Mouse (Mus musculus): Measurements from ENCODE around the gene Zbtb4. TPM values are rescaled to one million over a fixed set of nuclear protein-coding genes. Genes with fewer than 3 reads are reported as not detected.

Gene Zbtb4
- polyA plus RNA-seq, 1 experiment from 2014 or later, result 3.6 TPM

- Histone ChIP-seq H3K9ac (replicated peaks; ENCODE audit: low read depth, low read length) (no peak overlapping the region), H3K9me3 (ENCODE audit: control insufficient read depth, low read length) (no peaks in the 10 kb centered on the region), H3K4me2 (ENCODE audit: low read length) (no peak overlapping the region), H3K4me1 (replicated peaks; ENCODE audit: control insufficient read depth, insufficient read depth, low read length) (no peaks in the 10 kb centered on the region), H3K4me3 (replicated peaks; ENCODE audit: low read length) (no peak overlapping the region), H3K27ac (ENCODE audit: low read length) (no peak overlapping the region), H3K27me3 (replicated peaks; ENCODE audit: control insufficient read depth, insufficient read depth, low read length) (no peaks in the 10 kb centered on the region), H3K36me3 (ENCODE audit: control insufficient read depth, insufficient read depth) (peaks cover 4% of the 10 kb centered on the region)
- no peak for ATAC-seq
- 84% methylated on average over 20 of the region's 20 CpGs for WGBS
Observed at GRCm38 (mm10) chr11:69776488-69776887, 10.8 kb downstream of the Zbtb4 start.

- H3K36me3 ChIP-seq (ENCODE audit: control insufficient read depth, insufficient read depth), result peaks cover 4% of the 10 kb centered on the region
- H3K27ac ChIP-seq (ENCODE audit: low read length), result no peak overlapping the region
- no peak overlapping the region for H3K4me2 ChIP-seq (ENCODE audit: low read length)
- no peaks in the 10 kb centered on the region for H3K9me3 ChIP-seq (ENCODE audit: control insufficient read depth, low read length)
- no peak overlapping the region for H3K9ac ChIP-seq (replicated peaks; ENCODE audit: low read depth, low read length)
- no peak for ATAC-seq
- WGBS, result 66% methylated on average over 24 of the region's 26 CpGs
- H3K27me3 ChIP-seq (replicated peaks; ENCODE audit: control insufficient read depth, insufficient read depth, low read length), result no peaks in the 10 kb centered on the region
- no peak overlapping the region for H3K4me3 ChIP-seq (replicated peaks; ENCODE audit: low read length)
- H3K4me1 ChIP-seq (replicated peaks; ENCODE audit: control insufficient read depth, insufficient read depth, low read length), result no peaks in the 10 kb centered on the region
Observed at GRCm38 (mm10) chr11:69777504-69778257, 12.0 kb downstream of the Zbtb4 start.

GRCm38 (mm10) chr11:69778258-69778982 is 12.7 kb downstream of the Zbtb4 start:
- no peak overlapping the region for H3K9ac ChIP-seq (replicated peaks; ENCODE audit: low read depth, low read length)
- no peaks in the 10 kb centered on the region for H3K4me1 ChIP-seq (replicated peaks; ENCODE audit: control insufficient read depth, insufficient read depth, low read length)
- no peaks in the 10 kb centered on the region for H3K27me3 ChIP-seq (replicated peaks; ENCODE audit: control insufficient read depth, insufficient read depth, low read length)
- H3K4me2 ChIP-seq (ENCODE audit: low read length), result no peak overlapping the region
- no peak overlapping the region for H3K4me3 ChIP-seq (replicated peaks; ENCODE audit: low read length)
- peaks cover 4% of the 10 kb centered on the region for H3K36me3 ChIP-seq (ENCODE audit: control insufficient read depth, insufficient read depth)
- WGBS, result 66% methylated on average over 23 of the region's 23 CpGs
- no peak; the same call in 1 of the 2 replicates for ATAC-seq
- H3K9me3 ChIP-seq (ENCODE audit: control insufficient read depth, low read length), result no peaks in the 10 kb centered on the region
- H3K27ac ChIP-seq (ENCODE audit: low read length), result no peak overlapping the region

- WGBS, result 48% methylated on average over 7 of the region's 7 CpGs
- Histone ChIP-seq H3K4me3 (replicated peaks; ENCODE audit: low read length) (no peak overlapping the region), H3K9me3 (ENCODE audit: control insufficient read depth, low read length) (no peaks in the 10 kb centered on the region), H3K9ac (replicated peaks; ENCODE audit: low read depth, low read length) (no peak overlapping the region), H3K36me3 (ENCODE audit: control insufficient read depth, insufficient read depth) (peaks cover 4% of the 10 kb centered on the region), H3K4me2 (ENCODE audit: low read length) (no peak overlapping the region), H3K4me1 (replicated peaks; ENCODE audit: control insufficient read depth, insufficient read depth, low read length) (no peaks in the 10 kb centered on the region), H3K27me3 (replicated peaks; ENCODE audit: control insufficient read depth, insufficient read depth, low read length) (no peaks in the 10 kb centered on the region), H3K27ac (ENCODE audit: low read length) (no peak overlapping the region)
- ATAC-seq, result no peak
Observed at GRCm38 (mm10) chr11:69778985-69779384, 13.3 kb downstream of the Zbtb4 start.

- Histone ChIP-seq H3K4me1 (replicated peaks; ENCODE audit: control insufficient read depth, insufficient read depth, low read length) (no peaks in the 10 kb centered on the region), H3K27me3 (replicated peaks; ENCODE audit: control insufficient read depth, insufficient read depth, low read length) (no peaks in the 10 kb centered on the region), H3K27ac (ENCODE audit: low read length) (no peak overlapping the region), H3K36me3 (ENCODE audit: control insufficient read depth, insufficient read depth) (no peaks in the 10 kb centered on the region), H3K4me3 (replicated peaks; ENCODE audit: low read length) (no peak overlapping the region), H3K4me2 (ENCODE audit: low read length) (no peak overlapping the region), H3K9ac (replicated peaks; ENCODE audit: low read depth, low read length) (no peak overlapping the region), H3K9me3 (ENCODE audit: control insufficient read depth, low read length) (no peaks in the 10 kb centered on the region)
- ATAC-seq, result no peak
- WGBS, result 44% methylated on average over 4 of the region's 4 CpGs
Observed at GRCm38 (mm10) chr11:69781828-69782227, 16.1 kb downstream of the Zbtb4 start.

- ATAC-seq, result no peak
- Histone ChIP-seq H3K4me3 (replicated peaks; ENCODE audit: low read length) (no peak overlapping the region), H3K4me1 (replicated peaks; ENCODE audit: control insufficient read depth, insufficient read depth, low read length) (no peaks in the 10 kb centered on the region), H3K4me2 (ENCODE audit: low read length) (no peak overlapping the region), H3K9ac (replicated peaks; ENCODE audit: low read depth, low read length) (no peak overlapping the region), H3K9me3 (ENCODE audit: control insufficient read depth, low read length) (no peaks in the 10 kb centered on the region), H3K27ac (ENCODE audit: low read length) (no peak overlapping the region), H3K36me3 (ENCODE audit: control insufficient read depth, insufficient read depth) (no peaks in the 10 kb centered on the region), H3K27me3 (replicated peaks; ENCODE audit: control insufficient read depth, insufficient read depth, low read length) (no peaks in the 10 kb centered on the region)
- WGBS, result 56% methylated on average over 15 of the region's 15 CpGs
Observed at GRCm38 (mm10) chr11:69784793-69785272, 19.1 kb downstream of the Zbtb4 start.

GRCm38 (mm10) chr11:69787306-69787705 is 21.6 kb downstream of the Zbtb4 start:
- WGBS, result 85% methylated on average over 5 of the region's 5 CpGs
- H3K4me1 ChIP-seq (replicated peaks; ENCODE audit: control insufficient read depth, insufficient read depth, low read length), result no peaks in the 10 kb centered on the region
- no peak overlapping the region for H3K4me3 ChIP-seq (replicated peaks; ENCODE audit: low read length)
- H3K27ac ChIP-seq (ENCODE audit: low read length), result no peak overlapping the region
- H3K9me3 ChIP-seq (ENCODE audit: control insufficient read depth, low read length), result no peaks in the 10 kb centered on the region
- no peak for ATAC-seq
- no peak overlapping the region for H3K9ac ChIP-seq (replicated peaks; ENCODE audit: low read depth, low read length)
- no peak overlapping the region for H3K4me2 ChIP-seq (ENCODE audit: low read length)
- H3K36me3 ChIP-seq (ENCODE audit: control insufficient read depth, insufficient read depth), result no peaks in the 10 kb centered on the region
- H3K27me3 ChIP-seq (replicated peaks; ENCODE audit: control insufficient read depth, insufficient read depth, low read length), result 0 out of 2 replicates have a peak, but pooled peaks cover 2% of the 10 kb centered on the region

GRCm38 (mm10) chr11:69789431-69789830 is 23.7 kb downstream of the Zbtb4 start:
- H3K9ac ChIP-seq (replicated peaks; ENCODE audit: low read depth, low read length), result no peak overlapping the region
- 71% methylated on average over 5 of the region's 5 CpGs for WGBS
- no peak overlapping the region for H3K4me3 ChIP-seq (replicated peaks; ENCODE audit: low read length)
- H3K27ac ChIP-seq (ENCODE audit: low read length), result no peak overlapping the region
- no peak for ATAC-seq
- no peak overlapping the region for H3K4me2 ChIP-seq (ENCODE audit: low read length)
- 0 out of 2 replicates have a peak, but pooled peaks cover 2% of the 10 kb centered on the region for H3K27me3 ChIP-seq (replicated peaks; ENCODE audit: control insufficient read depth, insufficient read depth, low read length)
- H3K4me1 ChIP-seq (replicated peaks; ENCODE audit: control insufficient read depth, insufficient read depth, low read length), result no peaks in the 10 kb centered on the region
- no peaks in the 10 kb centered on the region for H3K36me3 ChIP-seq (ENCODE audit: control insufficient read depth, insufficient read depth)
- H3K9me3 ChIP-seq (ENCODE audit: control insufficient read depth, low read length), result no peaks in the 10 kb centered on the region

- Histone ChIP-seq H3K4me3 (replicated peaks; ENCODE audit: low read length) (no peak overlapping the region), H3K9ac (replicated peaks; ENCODE audit: low read depth, low read length) (no peak overlapping the region), H3K4me1 (replicated peaks; ENCODE audit: control insufficient read depth, insufficient read depth, low read length) (peaks cover 11% of the 10 kb centered on the region), H3K9me3 (ENCODE audit: control insufficient read depth, low read length) (no peaks in the 10 kb centered on the region), H3K27ac (ENCODE audit: low read length) (no peak overlapping the region), H3K27me3 (replicated peaks; ENCODE audit: control insufficient read depth, insufficient read depth, low read length) (0 out of 2 replicates have a peak, but pooled peaks cover 4% of the 10 kb centered on the region), H3K4me2 (ENCODE audit: low read length) (no peak overlapping the region), H3K36me3 (ENCODE audit: control insufficient read depth, insufficient read depth) (no peaks in the 10 kb centered on the region)
- WGBS, result 68% methylated on average over 5 of the region's 5 CpGs
- ATAC-seq, result no peak
Observed at GRCm38 (mm10) chr11:69791420-69791819, 25.7 kb downstream of the Zbtb4 start.

Measured in forebrain, embryonic 16.5 days (tissue).